Mouse (Mus musculus) MEL (cell line): ENCODE results near the gene Spsb2. TPM values are rescaled to one million over a fixed set of nuclear protein-coding genes. Genes with fewer than 3 reads are reported as not detected.

Experiments
- DNase-seq: peaks from one replicate; pipeline ENCODE4 v3.0.0; 2011; ENCODE audit warnings: low read depth, low spot score
- H3K27ac ChIP-seq: 2 replicates; pipeline ENCODE4 v1.5.1; 2012; ENCODE audit warnings: low read depth, mild to moderate bottlenecking, control low read depth, low read length, moderate library complexity; ENCODE audit not compliant: control insufficient read depth
- H3K27me3 ChIP-seq, 2 experiments: fragments of 150-350 bp in 1 of 2; sonication (generic) in 1 of 2; 2 replicates each; pipeline ENCODE4 v1.6.1; 2012; ENCODE audit warnings: low read length in 2 of 2, mild to moderate bottlenecking in 2 of 2, improper control_type of control experiment in 1 of 2, moderate library complexity in 1 of 2; ENCODE audit not compliant: insufficient read depth in 2 of 2, control insufficient read depth in 1 of 2
- H3K36me3 ChIP-seq, 2 experiments: 2 replicates each; pipeline ENCODE4 v1.6.1; 2012 to 2014; ENCODE audit warnings: low read length in 2 of 2, improper control_type of control experiment in 1 of 2, inconsistent platforms in 1 of 2, mild to moderate bottlenecking in 1 of 2; ENCODE audit not compliant: insufficient read depth in 2 of 2, control insufficient read depth in 1 of 2
- H3K4me1 ChIP-seq, 2 experiments: fragments of 150-350 bp in 1 of 2; sonication (generic) in 1 of 2; 2 replicates each; pipeline ENCODE4 v1.6.1; 2012; ENCODE audit warnings: low read length in 2 of 2, improper control_type of control experiment in 1 of 2, mild to moderate bottlenecking in 1 of 2; ENCODE audit not compliant: insufficient read depth in 2 of 2, control insufficient read depth in 1 of 2
- H3K4me3 ChIP-seq, 2 experiments: fragments of 150-350 bp in 1 of 2; sonication (generic) in 1 of 2; 2 replicates each; pipeline ENCODE4 v1.5.1; 2012; ENCODE audit warnings: low read depth in 2 of 2, low read length in 2 of 2, mild to moderate bottlenecking in 2 of 2, moderate library complexity in 2 of 2, control low read depth in 1 of 2, improper control_type of control experiment in 1 of 2; ENCODE audit not compliant: control insufficient read depth in 1 of 2, insufficient read depth in 1 of 2
- H3K79me2 ChIP-seq: 2 replicates; pipeline ENCODE4 v1.6.1; 2012; ENCODE audit warnings: mild to moderate bottlenecking, low read length, moderate library complexity; ENCODE audit not compliant: control insufficient read depth, poor library complexity, insufficient read depth
- H3K9ac ChIP-seq: 2 replicates; pipeline ENCODE4 v1.6.1; 2012; ENCODE audit warnings: low read depth, mild to moderate bottlenecking, control low read depth, low read length, moderate library complexity; ENCODE audit not compliant: control insufficient read depth, poor library complexity, severe bottlenecking
- H3K9me3 ChIP-seq: fragments of 150-350 bp; sonication (generic); replicated peaks from 2 replicates; pipeline ENCODE4 v1.6.1; 2012; ENCODE audit warnings: mild to moderate bottlenecking, low read length, improper control_type of control experiment, moderate library complexity; ENCODE audit not compliant: insufficient read depth
- BHLHE40 ChIP-seq: IDR thresholded peaks from 2 replicates; pipeline ENCODE4 v1.6.1; 2012; ENCODE audit warnings: low read depth, mild to moderate bottlenecking, inconsistent platforms, low read length, improper control_type of control experiment, borderline replicate concordance
- CHD2 ChIP-seq: IDR thresholded peaks from 2 replicates; pipeline ENCODE4 v1.6.1; 2011; ENCODE audit warnings: low read length, improper control_type of control experiment
- CTCF ChIP-seq, 3 experiments: IDR thresholded peaks in 2 of 3; conservative IDR thresholded peaks in 1 of 3; 2 replicates each; pipeline ENCODE4 v1.5.1; 2011 to 2012; ENCODE audit warnings: low read length in 3 of 3, low read depth in 2 of 3, mild to moderate bottlenecking in 2 of 3, improper control_type of control experiment in 1 of 3, inconsistent platforms in 1 of 3, mixed read lengths in 1 of 3, moderate library complexity in 1 of 3; ENCODE audit not compliant: control insufficient read depth in 1 of 3, insufficient read depth in 1 of 3, poor library complexity in 1 of 3, severe bottlenecking in 1 of 3
- E2F4 ChIP-seq: IDR thresholded peaks from 2 replicates; pipeline ENCODE4 v1.6.1; 2011; ENCODE audit warnings: low read depth, low read length, improper control_type of control experiment, borderline replicate concordance
- ETS1 ChIP-seq: IDR thresholded peaks from 2 replicates; pipeline ENCODE4 v1.6.1; 2012; ENCODE audit warnings: low read depth, mild to moderate bottlenecking, inconsistent platforms, low read length, improper control_type of control experiment, moderate library complexity
- GABPA ChIP-seq: IDR thresholded peaks from 2 replicates; pipeline ENCODE4 v1.6.1; 2012; ENCODE audit warnings: low read depth, mild to moderate bottlenecking, inconsistent platforms, low read length, improper control_type of control experiment, moderate library complexity
- GATA1 ChIP-seq: IDR thresholded peaks from 2 replicates; pipeline ENCODE4 v1.6.1; 2011; ENCODE audit warnings: low read depth, low read length, improper control_type of control experiment
- MAFK ChIP-seq: IDR thresholded peaks from 2 replicates; pipeline ENCODE4 v1.6.1; 2011; ENCODE audit warnings: low read depth, mild to moderate bottlenecking, low read length, improper control_type of control experiment, borderline replicate concordance
- MAX ChIP-seq: IDR thresholded peaks from 2 replicates; pipeline ENCODE4 v1.6.1; 2011; ENCODE audit warnings: low read length, improper control_type of control experiment
- MAZ ChIP-seq: IDR thresholded peaks from 2 replicates; pipeline ENCODE4 v1.6.1; 2012; ENCODE audit warnings: low read depth, mild to moderate bottlenecking, inconsistent platforms, low read length, improper control_type of control experiment
- MEF2A ChIP-seq: IDR thresholded peaks from 2 replicates; pipeline ENCODE4 v1.6.1; 2014; ENCODE audit warnings: low read depth, mild to moderate bottlenecking, inconsistent platforms, low read length, improper control_type of control experiment; ENCODE audit not compliant: poor library complexity, insufficient replicate concordance, severe bottlenecking; ENCODE audit errors: extremely low read depth
- MXI1 ChIP-seq: IDR thresholded peaks from 2 replicates; pipeline ENCODE4 v1.6.1; 2011; ENCODE audit warnings: mild to moderate bottlenecking, low read depth, low read length, improper control_type of control experiment
- NELFE ChIP-seq: IDR thresholded peaks from 2 replicates; pipeline ENCODE4 v1.6.1; 2011; ENCODE audit warnings: low read depth, low read length, improper control_type of control experiment
- POLR2AphosphoS2 ChIP-seq: IDR thresholded peaks from 2 replicates; pipeline ENCODE4 v1.6.1; 2011; ENCODE audit warnings: low read length, improper control_type of control experiment
- POLR2AphosphoS5 ChIP-seq: IDR thresholded peaks from 2 replicates; pipeline ENCODE4 v1.6.1; 2012; ENCODE audit warnings: low read depth, borderline replicate concordance, mild to moderate bottlenecking, inconsistent platforms, low read length, moderate library complexity, mixed read lengths
- RCOR1 ChIP-seq: IDR thresholded peaks from 2 replicates; pipeline ENCODE4 v1.6.1; 2012; ENCODE audit warnings: low read depth, mild to moderate bottlenecking, inconsistent platforms, low read length, improper control_type of control experiment
- SMC3 ChIP-seq: IDR thresholded peaks from 2 replicates; pipeline ENCODE4 v1.6.1; 2011; ENCODE audit warnings: low read depth, low read length, improper control_type of control experiment
- TBP ChIP-seq: IDR thresholded peaks from 2 replicates; pipeline ENCODE4 v1.8.0; 2011; ENCODE audit warnings: low read depth, low read length, improper control_type of control experiment
- UBTF ChIP-seq: IDR thresholded peaks from 2 replicates; pipeline ENCODE4 v1.6.1; 2012; ENCODE audit warnings: low read depth, mild to moderate bottlenecking, inconsistent platforms, low read length, improper control_type of control experiment, moderate library complexity, borderline replicate concordance; ENCODE audit not compliant: insufficient read depth
- USF1 ChIP-seq: IDR thresholded peaks from 2 replicates; pipeline ENCODE4 v1.6.1; 2014; ENCODE audit warnings: low read depth, mild to moderate bottlenecking, inconsistent platforms, low read length, improper control_type of control experiment, moderate library complexity
- USF2 ChIP-seq, 2 experiments: IDR thresholded peaks; 2 replicates each; pipeline ENCODE4 v1.6.1; 2011 to 2012; ENCODE audit warnings: improper control_type of control experiment in 2 of 2, low read length in 2 of 2, borderline replicate concordance in 1 of 2, inconsistent platforms in 1 of 2, low read depth in 1 of 2, mild to moderate bottlenecking in 1 of 2; ENCODE audit not compliant: insufficient read depth in 1 of 2
- ZC3H11A ChIP-seq: IDR thresholded peaks from 2 replicates; pipeline ENCODE4 v1.6.1; 2012; ENCODE audit warnings: low read depth, mild to moderate bottlenecking, inconsistent platforms, low read length, improper control_type of control experiment
- ZKSCAN1 ChIP-seq: IDR thresholded peaks from 2 replicates; pipeline ENCODE4 v1.6.1; 2012; ENCODE audit warnings: low read depth, mild to moderate bottlenecking, inconsistent platforms, low read length, improper control_type of control experiment, moderate library complexity
- ZMIZ1 ChIP-seq: IDR thresholded peaks from 2 replicates; pipeline ENCODE4 v1.6.1; 2012; ENCODE audit warnings: low read depth, mild to moderate bottlenecking, inconsistent platforms, low read length, improper control_type of control experiment, moderate library complexity
- polyA plus RNA-seq, 2 experiments: library from polyadenylated mRNA; stranded (reverse) in 1 of 2; unstranded in 1 of 2; fragments of >175 nt in 1 of 2; fragments of >200 nt in 1 of 2; gene quantifications; 2 replicates each; pipeline versions ENCODE4 v1.2.1 to v1.2.4; 2012; ENCODE audit warnings: low replicate concordance in 2 of 2, low read depth in 1 of 2; ENCODE audit not compliant: insufficient read length in 2 of 2, insufficient read depth in 1 of 2, missing spikeins in 1 of 2
- total RNA-seq: library from RNA; depleted of rRNA; stranded (reverse); fragments of 300-350 nt; gene quantifications from 2 replicates; pipeline ENCODE4 v1.2.3, GENCODE M21; 2012

Gene Spsb2
- total and polyA plus RNA-seq, 3 experiments = 7.3 to 7.7 TPM; not detected in 1

DNA sequence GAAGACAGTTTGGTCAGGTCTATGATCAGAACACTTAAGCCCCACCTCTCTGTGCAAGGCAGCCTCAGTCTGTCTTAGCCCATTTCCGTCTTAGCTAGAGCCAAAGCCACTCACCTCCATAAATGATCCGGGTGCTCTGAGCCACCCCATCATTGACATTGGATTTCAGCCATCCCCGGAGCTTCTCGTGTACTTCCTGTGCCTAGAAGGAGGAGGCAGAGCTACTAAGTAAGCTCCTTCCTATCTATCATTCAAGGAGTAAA, 2.9 kb downstream of the Spsb2 start:
- peaks cover 0 to 33% of the 10 kb centered on the region in 2 experiments; a peak in 3 of 4 replicates for H3K4me1 ChIP-seq
- no peaks in the 10 kb centered on the region for H3K27me3 ChIP-seq
- peaks cover 4 to 15% of the 10 kb centered on the region in 2 experiments for H3K36me3 ChIP-seq
- TF ChIP-seq CTCF (IDR thresholded peaks at IDR 0.05 in 2 of 3, conservative IDR thresholded peaks at IDR 0.05 in 1 of 3; ENCODE audit: control insufficient read depth in 1 of 3, insufficient read depth in 1 of 3, low read depth in 2 of 3, low read length in 3 of 3, poor library complexity in 1 of 3, severe bottlenecking in 1 of 3) (no peak), MAX (no peak), MEF2A (no peak), NELFE (no peak), POLR2AphosphoS2 (no peak), SMC3 (no peak), ZMIZ1 (no peak), RCOR1 (no peak)
- H3K4me3 ChIP-seq = no peak overlapping the region
- H3K27ac ChIP-seq = no peak overlapping the region
- H3K9ac ChIP-seq = no peak overlapping the region
- H3K79me2 ChIP-seq = peaks cover 19% of the 10 kb centered on the region
- H3K9me3 ChIP-seq = no peaks in the 10 kb centered on the region
- peak; percentile 22 for DNase-seq

DNA sequence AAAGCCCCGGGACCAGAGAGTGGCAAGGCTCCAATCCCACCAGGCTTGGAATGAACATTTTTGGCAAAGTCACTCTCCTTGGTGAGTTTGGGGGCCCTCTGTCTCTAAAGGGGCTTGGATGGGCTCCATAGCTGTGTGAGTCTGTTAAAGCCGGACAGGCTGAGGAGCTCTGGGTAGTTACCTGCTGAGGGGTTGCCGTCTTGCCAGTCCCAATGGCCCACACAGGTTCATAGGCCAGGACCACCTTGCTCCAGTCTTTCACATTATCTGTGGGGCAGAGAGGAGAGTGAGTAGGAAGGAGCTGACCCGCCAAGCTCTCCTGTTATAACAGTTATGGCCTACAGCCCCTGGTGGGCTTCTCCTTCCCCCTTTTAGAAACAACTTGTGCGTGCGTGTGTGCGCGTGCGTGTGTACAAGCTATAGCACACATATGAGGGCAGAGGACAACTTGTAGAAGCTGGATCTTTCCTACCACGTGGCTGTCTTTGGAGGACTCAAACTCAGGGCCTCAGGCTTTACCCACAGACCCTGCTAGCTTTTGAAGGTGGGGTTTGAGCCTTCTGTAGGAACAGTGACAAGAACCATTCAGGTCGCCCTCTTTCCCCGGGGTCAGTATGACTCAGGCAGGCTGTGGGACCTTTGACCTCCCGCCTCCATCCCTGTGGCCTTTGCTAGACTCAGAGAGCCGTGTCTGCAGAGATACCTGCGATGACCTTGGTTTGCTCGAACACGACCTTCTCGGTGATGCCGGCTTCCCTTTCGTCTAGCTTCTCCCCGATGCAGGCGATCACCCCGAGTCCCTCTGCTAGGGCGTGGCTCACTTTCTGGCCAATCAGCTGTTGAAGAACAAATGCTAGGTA, 3.5 kb downstream of the Spsb2 start:
- Histone ChIP-seq H3K4me3 (peak overlapping the region; percentile 72 to 78; a peak in 3 of 4 replicates), H3K4me1 (peaks cover 0 to 27% of the 10 kb centered on the region in 2 experiments; a peak in 3 of 4 replicates), H3K27ac (no peak overlapping the region), H3K27me3 (no peaks in the 10 kb centered on the region), H3K9me3 (no peaks in the 10 kb centered on the region), H3K79me2 (peaks cover 19% of the 10 kb centered on the region), H3K9ac (no peak overlapping the region), H3K36me3 (peaks cover 6 to 11% of the 10 kb centered on the region in 2 experiments)
- no peak for TF ChIP-seq POLR2AphosphoS2
- TF ChIP-seq ETS1 = no peak
- TF ChIP-seq MAZ = no peak
- TF ChIP-seq UBTF = no peak
- TF ChIP-seq POLR2AphosphoS5 = no peak
- TF ChIP-seq MAFK = no peak
- no peak for TF ChIP-seq GABPA
- no peak for TF ChIP-seq BHLHE40
- TF ChIP-seq USF2 (IDR thresholded peaks at IDR 0.05; ENCODE audit: borderline replicate concordance in 1 of 2, insufficient read depth in 1 of 2, low read depth in 1 of 2, low read length in 2 of 2) = no peak
- no peak for TF ChIP-seq MXI1
- TF ChIP-seq ZC3H11A = no peak
- TF ChIP-seq MAX = no peak
- TF ChIP-seq GATA1 = no peak
- TF ChIP-seq USF1 = no peak
- TF ChIP-seq E2F4 = no peak
- no peak for TF ChIP-seq ZKSCAN1
- no peak for TF ChIP-seq TBP
- TF ChIP-seq CHD2 = no peak
- TF ChIP-seq ZMIZ1 = no peak
- TF ChIP-seq SMC3 = no peak
- DNase-seq = peak; percentile 34
